Mouse (Mus musculus): ENCODE measurements at regions not wholly inside any gene's neighbourhood (a gene's known extent, or its start where the extent isn't known, plus 50 kb on each side); places are given as distances from the start of the nearest gene placed in this dataset.

GRCm38 (mm10) chr11:24537721-24538120, 459.9 kb downstream of the Bcl11a start:
- DNase-seq (ENCODE audit: low spot score in 2 of 2), result no peak

GRCm38 (mm10) chr11:24569655-24570054, 491.8 kb downstream of the Bcl11a start:
- DNase-seq (ENCODE audit: low spot score in 2 of 2), result no peak

- DNase-seq (ENCODE audit: low spot score in 2 of 2), result no peak
These were observed 535.7 kb downstream of the Bcl11a start for GRCm38 (mm10) chr11:24613529-24613928.

- no peak for DNase-seq (ENCODE audit: low spot score in 2 of 2)
These were observed 537.6 kb downstream of the Bcl11a start for GRCm38 (mm10) chr11:24615436-24615835.

GRCm38 (mm10) chr11:24618586-24618985, 540.7 kb downstream of the Bcl11a start:
- DNase-seq (ENCODE audit: low spot score in 2 of 2), result no peak

GRCm38 (mm10) chr11:24619021-24619420, 541.2 kb downstream of the Bcl11a start:
- DNase-seq (ENCODE audit: low spot score in 2 of 2), result no peak

- no peak for DNase-seq (ENCODE audit: low spot score in 2 of 2)
These were observed 550.8 kb downstream of the Bcl11a start for GRCm38 (mm10) chr11:24628619-24629018.

- DNase-seq (ENCODE audit: low spot score in 2 of 2), result no peak
These were observed 551.6 kb downstream of the Bcl11a start for GRCm38 (mm10) chr11:24629431-24629830.

GRCm38 (mm10) chr11:24630403-24630900, 552.6 kb downstream of the Bcl11a start:
- no peak for DNase-seq (ENCODE audit: low spot score in 2 of 2)

GRCm38 (mm10) chr11:24631651-24632050, 553.8 kb downstream of the Bcl11a start:
- DNase-seq (ENCODE audit: low spot score in 2 of 2), result no peak

GRCm38 (mm10) chr11:24636716-24637115, 558.9 kb downstream of the Bcl11a start:
- no peak for DNase-seq (ENCODE audit: low spot score in 2 of 2)

- DNase-seq (ENCODE audit: low spot score in 2 of 2), result no peak
These were observed 565.7 kb downstream of the Bcl11a start for GRCm38 (mm10) chr11:24643439-24644109.

- DNase-seq (ENCODE audit: low spot score in 2 of 2), result no peak
These were observed 575.0 kb downstream of the Bcl11a start for GRCm38 (mm10) chr11:24652852-24653251.

- DNase-seq (ENCODE audit: low spot score in 2 of 2), result no peak
These were observed 586.2 kb downstream of the Bcl11a start for GRCm38 (mm10) chr11:24664082-24664481.

GRCm38 (mm10) chr11:24665310-24665709, 587.5 kb downstream of the Bcl11a start:
- no peak for DNase-seq (ENCODE audit: low spot score in 2 of 2)

GRCm38 (mm10) chr11:24671662-24672061, 593.8 kb downstream of the Bcl11a start:
- no peak for DNase-seq (ENCODE audit: low spot score in 2 of 2)

GRCm38 (mm10) chr11:24673248-24674207, 595.7 kb downstream of the Bcl11a start:
- no peak for DNase-seq (ENCODE audit: low spot score in 2 of 2)

GRCm38 (mm10) chr11:24674208-24674571, 596.3 kb downstream of the Bcl11a start:
- DNase-seq (ENCODE audit: low spot score in 2 of 2), result no peak

- no peak for DNase-seq (ENCODE audit: low spot score in 2 of 2)
These were observed 599.2 kb downstream of the Bcl11a start for GRCm38 (mm10) chr11:24677016-24677415.

GRCm38 (mm10) chr11:24679581-24679980, 601.7 kb downstream of the Bcl11a start:
- DNase-seq (ENCODE audit: low spot score in 2 of 2), result no peak

- no peak for DNase-seq (ENCODE audit: low spot score in 2 of 2)
These were observed 604.6 kb downstream of the Bcl11a start for GRCm38 (mm10) chr11:24682423-24682822.

- no peak for DNase-seq (ENCODE audit: low spot score in 2 of 2)
These were observed 608.0 kb downstream of the Bcl11a start for GRCm38 (mm10) chr11:24685545-24686467.

Measured in spleen, postnatal 36 days (tissue).